Mouse (Mus musculus) heart, postnatal 0 days (tissue): ENCODE data around the gene Shq1. TPM values are rescaled to one million over a fixed set of nuclear protein-coding genes. Genes with fewer than 3 reads are reported as not detected.

ENCODE experiments used
- ATAC-seq: fragments of 200-750 bp; cut with Nextera tagmentation; 2 replicates; pipeline ENCODE4 v1.8.0; 2017; ENCODE audit warnings: low read depth, moderate number of reproducible peaks, moderate library complexity; ENCODE audit not compliant: insufficient read depth
- DNase-seq: peaks from one replicate; pipeline ENCODE4 v3.0.0-alpha.2; 2016; ENCODE audit warnings: low spot score
- H3K27ac ChIP-seq: fragments of 300-500 bp; sonication (generic); 2 replicates; pipeline ENCODE4 v1.5.1; 2014; ENCODE audit warnings: low read depth, mild to moderate bottlenecking
- H3K27me3 ChIP-seq: fragments of 300-500 bp; sonication (generic); 2 replicates; pipeline ENCODE4 v1.6.1; 2014; ENCODE audit warnings: low read length, mixed read lengths; ENCODE audit not compliant: control insufficient read depth, insufficient read depth
- H3K36me3 ChIP-seq: fragments of 300-500 bp; sonication (generic); replicated peaks from 2 replicates; pipeline ENCODE4 v1.6.1; 2014; ENCODE audit warnings: low read length, mixed read lengths; ENCODE audit not compliant: control insufficient read depth, insufficient read depth
- H3K4me1 ChIP-seq: fragments of 300-500 bp; sonication (generic); 2 replicates; pipeline ENCODE4 v1.6.1; 2014; ENCODE audit warnings: antibody characterized with exemption; ENCODE audit not compliant: control insufficient read depth, insufficient read depth
- H3K4me2 ChIP-seq: fragments of 300-500 bp; sonication (generic); 2 replicates; pipeline ENCODE4 v1.6.1; 2014; ENCODE audit warnings: low read depth, mild to moderate bottlenecking, low read length, moderate library complexity
- H3K4me3 ChIP-seq: fragments of 300-500 bp; sonication (generic); 2 replicates; pipeline ENCODE4 v1.5.1; 2014; ENCODE audit warnings: low read depth, low read length
- H3K9ac ChIP-seq: fragments of 300-500 bp; sonication (generic); replicated peaks from 2 replicates; pipeline ENCODE4 v1.6.1; 2014; ENCODE audit warnings: low read depth, low read length, mixed read lengths
- H3K9me3 ChIP-seq: fragments of 300-500 bp; sonication (generic); replicated peaks from 2 replicates; pipeline ENCODE4 v1.6.1; 2016; ENCODE audit warnings: low read length; ENCODE audit not compliant: control insufficient read depth
- CTCF ChIP-seq: IDR thresholded peaks from 2 replicates; pipeline ENCODE4 v1.5.1; 2016; ENCODE audit warnings: antibody characterized with exemption, control low read depth, low read depth
- EP300 ChIP-seq: IDR thresholded peaks from 2 replicates; pipeline ENCODE4 v1.6.1; 2016; ENCODE audit warnings: antibody characterized with exemption, low read depth
- WGBS: fragments of 180-500 bp; shearing (Covaris S2); extraction: QIAGEN DNeasy Blood & Tissue Kit; methylation state at CpG from one replicate; pipeline ENCODE4 v1.1.7; 2014; 5-methylcytosine and 5-hydroxymethylcytosine counted together
- polyA plus RNA-seq: library from polyadenylated mRNA; unstranded; fragments of >200 nt; fragmentation: Nextera tagmentation; extraction: Ambion mirVana; gene quantifications from 2 replicates; pipeline ENCODE4 v1.2.1, GENCODE M21; 2015
- total RNA-seq: library from RNA; depleted of rRNA; stranded (reverse); fragments of >200 nt; gene quantifications from 2 replicates; pipeline ENCODE4 v1.2.3, GENCODE M21; 2014; ENCODE audit warnings: low replicate concordance

Gene Shq1
- total and polyA plus RNA-seq, 2 experiments from 2014 or later = 1.4 to 5.1 TPM

- Histone ChIP-seq H3K4me1 (no peaks in the 10 kb centered on the region), H3K9ac (no peak overlapping the region), H3K27me3 (no peaks in the 10 kb centered on the region), H3K27ac (no peak overlapping the region), H3K4me2 (no peak overlapping the region), H3K36me3 (no peaks in the 10 kb centered on the region), H3K9me3 (no peaks in the 10 kb centered on the region), H3K4me3 (no peak overlapping the region)
- WGBS = 83% methylated on average over 6 of the region's 6 CpGs
- no peak for ATAC-seq
- TF ChIP-seq EP300 = no peak
- no peak for TF ChIP-seq CTCF
- no peak for DNase-seq
Measured at GRCm38 (mm10) chr6:100601634-100602033, 69.3 kb downstream of the Shq1 start.

GRCm38 (mm10) chr6:100593857-100594256 is 77.1 kb downstream of the Shq1 start:
- ATAC-seq = no peak
- no peak overlapping the region for H3K4me2 ChIP-seq
- no peaks in the 10 kb centered on the region for H3K27me3 ChIP-seq
- H3K9ac ChIP-seq = no peak overlapping the region
- DNase-seq = no peak
- H3K36me3 ChIP-seq = no peaks in the 10 kb centered on the region
- 77% methylated on average over 8 of the region's 8 CpGs for WGBS
- no peaks in the 10 kb centered on the region for H3K4me1 ChIP-seq
- no peak overlapping the region for H3K4me3 ChIP-seq
- H3K27ac ChIP-seq = no peak overlapping the region
- H3K9me3 ChIP-seq = no peaks in the 10 kb centered on the region
- TF ChIP-seq CTCF (no peak), EP300 (no peak)

GRCm38 (mm10) chr6:100592991-100593390 is 78.0 kb downstream of the Shq1 start:
- no peaks in the 10 kb centered on the region for H3K9me3 ChIP-seq
- no peaks in the 10 kb centered on the region for H3K27me3 ChIP-seq
- no peak overlapping the region for H3K4me2 ChIP-seq
- WGBS = 78% methylated on average over 7 of the region's 7 CpGs
- H3K27ac ChIP-seq = no peak overlapping the region
- H3K4me3 ChIP-seq = no peak overlapping the region
- H3K4me1 ChIP-seq = no peaks in the 10 kb centered on the region
- H3K36me3 ChIP-seq = no peaks in the 10 kb centered on the region
- ATAC-seq = no peak
- no peak overlapping the region for H3K9ac ChIP-seq
- TF ChIP-seq EP300 (no peak), CTCF (no peak)
- DNase-seq = no peak

GRCm38 (mm10) chr6:100590602-100591001 is 80.4 kb downstream of the Shq1 start:
- Histone ChIP-seq H3K27ac (no peak overlapping the region), H3K9ac (no peak overlapping the region), H3K4me2 (no peak overlapping the region), H3K9me3 (no peaks in the 10 kb centered on the region), H3K4me1 (no peaks in the 10 kb centered on the region), H3K4me3 (no peak overlapping the region), H3K27me3 (no peaks in the 10 kb centered on the region), H3K36me3 (no peaks in the 10 kb centered on the region)
- no peak for ATAC-seq
- 83% methylated on average over 4 of the region's 4 CpGs for WGBS
- no peak for DNase-seq
- TF ChIP-seq EP300 (no peak), CTCF (no peak)

GRCm38 (mm10) chr6:100588876-100589275 is 82.1 kb downstream of the Shq1 start:
- 75% methylated on average over 3 of the region's 3 CpGs for WGBS

DNA sequence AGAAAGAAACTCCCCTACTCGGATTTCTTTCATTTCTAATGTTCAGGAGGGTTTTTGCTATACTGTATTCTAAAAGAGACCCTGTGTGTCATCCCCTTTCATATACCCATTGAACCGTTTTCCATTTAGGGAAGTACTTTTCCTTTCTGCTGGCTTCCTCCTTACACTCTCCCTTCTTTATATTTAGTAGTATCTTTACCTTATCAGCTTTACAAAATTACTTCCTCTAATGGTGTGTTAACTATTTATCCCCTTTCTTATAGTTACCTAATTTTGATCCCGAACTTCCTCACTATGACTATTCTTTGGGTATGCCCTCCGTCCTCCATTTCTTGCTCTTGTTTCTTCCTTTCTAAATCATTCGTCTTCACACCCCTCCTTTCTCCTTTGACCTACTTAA is 84.2 kb downstream of the Shq1 start:
- Histone ChIP-seq H3K4me1 (no peaks in the 10 kb centered on the region), H3K9ac (no peak overlapping the region), H3K4me3 (no peak overlapping the region), H3K27ac (no peak overlapping the region), H3K27me3 (no peaks in the 10 kb centered on the region), H3K9me3 (no peaks in the 10 kb centered on the region), H3K4me2 (no peak overlapping the region), H3K36me3 (no peaks in the 10 kb centered on the region)
- TF ChIP-seq CTCF = no peak
- TF ChIP-seq EP300 = no peak
- no peak for ATAC-seq
- no peak for DNase-seq
- WGBS = 84% methylated on average over 5 of the region's 5 CpGs

More at GRCm38 (mm10) chr6:100588876-100589275, 82.1 kb downstream of the Shq1 start:
- TF ChIP-seq CTCF (no peak), EP300 (no peak)
- DNase-seq (no peak), ATAC-seq (no peak)
- Histone ChIP-seq H3K36me3 (no peaks in the 10 kb centered on the region), H3K9ac (no peak overlapping the region), H3K9me3 (no peaks in the 10 kb centered on the region), H3K4me3 (no peak overlapping the region), H3K27me3 (no peaks in the 10 kb centered on the region), H3K27ac (no peak overlapping the region), H3K4me2 (no peak overlapping the region), H3K4me1 (no peaks in the 10 kb centered on the region)
